Mouse (Mus musculus) small intestine, adult 2 months (tissue): ENCODE data around the gene Barx1. TPM values are rescaled to one million over a fixed set of nuclear protein-coding genes. Genes with fewer than 3 reads are reported as not detected.
A peak's percentile ranks its signal among the peaks of the same experiment; 100 is the strongest.

Experiments used
- H3K27ac ChIP-seq: fragments of 200-500 bp; 2 replicates; pipeline ENCODE4 v1.5.1; 2012; ENCODE audit warnings: low read depth, low read length, control low read depth, inconsistent platforms; ENCODE audit not compliant: insufficient read depth
- H3K27me3 ChIP-seq: fragments of 200-500 bp; 2 replicates; pipeline ENCODE4 v1.6.1; 2012; ENCODE audit warnings: mild to moderate bottlenecking, moderate library complexity, low read length, inconsistent platforms; ENCODE audit not compliant: control insufficient read depth, insufficient read depth
- H3K36me3 ChIP-seq: fragments of 200-500 bp; 2 replicates; pipeline ENCODE4 v1.6.1; 2012; ENCODE audit warnings: mild to moderate bottlenecking, low read length, control low read depth, inconsistent platforms; ENCODE audit not compliant: control insufficient read depth, insufficient read depth
- H3K4me1 ChIP-seq: fragments of 200-500 bp; 2 replicates; pipeline ENCODE4 v1.6.1; 2012; ENCODE audit warnings: low read length, inconsistent platforms, mixed read lengths; ENCODE audit not compliant: control insufficient read depth, insufficient read depth, insufficient read length
- H3K4me3 ChIP-seq: fragments of 200-500 bp; 2 replicates; pipeline ENCODE4 v1.5.1; 2012; ENCODE audit warnings: low read depth, mild to moderate bottlenecking, control low read depth, inconsistent platforms, low read length, moderate library complexity
- CTCF ChIP-seq: fragments of 200-500 bp; IDR thresholded peaks from 2 replicates; pipeline ENCODE4 v1.5.1; 2012; ENCODE audit warnings: low read depth, mild to moderate bottlenecking, control low read depth, inconsistent platforms, low read length, moderate library complexity, mixed read lengths; ENCODE audit not compliant: insufficient replicate concordance, insufficient read length; ENCODE audit errors: extremely low read depth
- POLR2A ChIP-seq: fragments of 200-500 bp; IDR thresholded peaks from 2 replicates; pipeline ENCODE4 v1.6.1; 2012; ENCODE audit warnings: low read depth, mild to moderate bottlenecking, control low read depth, inconsistent platforms, low read length, moderate library complexity
- WGBS: fragments of 180-500 bp; shearing (Covaris S2); methylation state at CpG from one replicate; pipeline ENCODE4 v1.1.7; 2018; 5-methylcytosine and 5-hydroxymethylcytosine counted together
- polyA plus RNA-seq: library from polyadenylated mRNA; depleted of rRNA; stranded (reverse); fragments of >200 nt; gene quantifications from 2 replicates; pipeline ENCODE4 v1.2.3, GENCODE M21; 2012; rRNA removed

Gene Barx1
- polyA plus RNA-seq, 1 experiment = 0.08 TPM

GRCm38 (mm10) chr13:48694090-48695064, 31.6 kb downstream of the Barx1 start:
- no peaks in the 10 kb centered on the region for H3K4me1 ChIP-seq
- H3K4me3 ChIP-seq = no peak overlapping the region
- TF ChIP-seq POLR2A (no peak), CTCF (no peak)
- no peak overlapping the region for H3K27ac ChIP-seq
- H3K36me3 ChIP-seq = no peaks in the 10 kb centered on the region
- no peaks in the 10 kb centered on the region for H3K27me3 ChIP-seq
- WGBS = 50% methylated on average over 27 of the region's 27 CpGs

GRCm38 (mm10) chr13:48706385-48706951, 43.7 kb downstream of the Barx1 start:
- TF ChIP-seq POLR2A (no peak), CTCF (no peak)
- Histone ChIP-seq H3K4me1 (no peaks in the 10 kb centered on the region; the same call in 1 of the 2 replicates), H3K27me3 (no peaks in the 10 kb centered on the region), H3K4me3 (peak overlapping the region; percentile 29; the same call in 1 of the 2 replicates), H3K36me3 (no peaks in the 10 kb centered on the region), H3K27ac (no peak overlapping the region)
- 8% methylated on average over 21 of the region's 21 CpGs for WGBS

- H3K4me1 ChIP-seq = peaks cover 9% of the 10 kb centered on the region
- no peak for TF ChIP-seq CTCF
- no peak for TF ChIP-seq POLR2A
- H3K27me3 ChIP-seq = no peaks in the 10 kb centered on the region
- H3K27ac ChIP-seq = no peak overlapping the region
- H3K36me3 ChIP-seq = no peaks in the 10 kb centered on the region
- 34% methylated on average over 2 of the region's 2 CpGs for WGBS
- H3K4me3 ChIP-seq = no peak overlapping the region
These were observed 49.9 kb downstream of the Barx1 start for GRCm38 (mm10) chr13:48712675-48713074.

- H3K27me3 ChIP-seq = no peaks in the 10 kb centered on the region
- TF ChIP-seq POLR2A (no peak), CTCF (peak; percentile 60; the same call in 1 of the 2 replicates)
- 49% methylated on average over 4 of the region's 4 CpGs for WGBS
- no peak overlapping the region for H3K4me3 ChIP-seq
- H3K36me3 ChIP-seq = no peaks in the 10 kb centered on the region
- no peak overlapping the region for H3K27ac ChIP-seq
- peaks cover 9% of the 10 kb centered on the region for H3K4me1 ChIP-seq
These were observed 53.3 kb downstream of the Barx1 start for GRCm38 (mm10) chr13:48716075-48716474.

Other genes starting within 250 kb of the Barx1 start
- 3.6 and 5.7 TPM in 2 replicates for gene Zfp169, start 149.5 kb upstream of the Barx1 start, polyA plus RNA-seq
- not detected in 2 replicates for gene A830005F24Rik, start 149.4 kb upstream of the Barx1 start, polyA plus RNA-seq
- gene Ptpdc1, start 37.3 kb upstream of the Barx1 start, polyA plus RNA-seq = 0.33 and 0.62 TPM in 2 replicates
- gene Phf2, start 208.1 kb downstream of the Barx1 start, polyA plus RNA-seq = 6.5 and 11.0 TPM in 2 replicates